Mouse (Mus musculus) kidney, adult 2 months (tissue): ENCODE results near the gene Best3.

Experiments
- CTCF ChIP-seq: fragments of 200-500 bp; conservative IDR thresholded peaks from 2 replicates; pipeline ENCODE4 v1.5.1; 2011; ENCODE audit warnings: low read depth, mild to moderate bottlenecking, control low read depth, low read length, moderate library complexity, mixed read lengths; ENCODE audit not compliant: insufficient read depth, insufficient read length
- POLR2A ChIP-seq: fragments of 200-500 bp; IDR thresholded peaks from one replicate; pipeline ENCODE4 v1.6.1; 2011; ENCODE audit warnings: low read depth, low read length, control low read depth

- TF ChIP-seq CTCF, result no peak
- no peak for TF ChIP-seq POLR2A
Observed at GRCm38 (mm10) chr10:116996236-116996600, 10.1 kb downstream of the Best3 start.
